Mouse (Mus musculus) G1E (cell line): Measurements from ENCODE around the gene Ubtd2.

ENCODE experiments used
- CTCF ChIP-seq: IDR thresholded peaks from 2 replicates; pipeline ENCODE4 v1.5.1; 2012; ENCODE audit warnings: low read depth, low read length, inconsistent platforms, mixed read lengths
- GATA1 ChIP-seq: IDR thresholded peaks from 2 replicates; pipeline ENCODE4 v1.6.1; 2012; ENCODE audit warnings: borderline replicate concordance, low read length, inconsistent platforms, mixed read lengths
- GATA2 ChIP-seq: IDR thresholded peaks from 2 replicates; pipeline ENCODE4 v1.6.1; 2012; ENCODE audit warnings: low read depth, low read length, inconsistent platforms, borderline replicate concordance

GRCm38 (mm10) chr11:32533482-32534261 is 78.5 kb downstream of the Ubtd2 start:
- no peak for TF ChIP-seq CTCF
- no peak for TF ChIP-seq GATA2
- no peak for TF ChIP-seq GATA1
